Mouse (Mus musculus) hindbrain, embryonic 12.5 days (tissue): ENCODE measurements at regions not wholly inside any gene's neighbourhood (a gene's known extent, or its start where the extent isn't known, plus 50 kb on each side); places are given as distances from the start of the nearest gene placed in this dataset.

Experiments used
- ATAC-seq: fragments of 200-750 bp; cut with Nextera tagmentation; 2 replicates; pipeline ENCODE4 v1.8.0; 2017; ENCODE audit warnings: moderate TSS enrichment; ENCODE audit not compliant: low FRiP score
- H3K27ac ChIP-seq: fragments of 300-500 bp; sonication (generic); 2 replicates; pipeline ENCODE4 v1.5.1; 2016; ENCODE audit warnings: mild to moderate bottlenecking
- H3K27me3 ChIP-seq: fragments of 300-500 bp; sonication (generic); 2 replicates; pipeline ENCODE4 v1.6.1; 2016; ENCODE audit warnings: mild to moderate bottlenecking
- H3K36me3 ChIP-seq: fragments of 300-500 bp; sonication (generic); 2 replicates; pipeline ENCODE4 v1.6.1; 2016; ENCODE audit warnings: mild to moderate bottlenecking
- H3K4me1 ChIP-seq: fragments of 300-500 bp; sonication (generic); 2 replicates; pipeline ENCODE4 v1.6.1; 2016
- H3K4me2 ChIP-seq: fragments of 300-500 bp; sonication (generic); replicated peaks from 2 replicates; pipeline ENCODE4 v1.6.1; 2016; ENCODE audit warnings: mild to moderate bottlenecking
- H3K4me3 ChIP-seq: fragments of 300-500 bp; sonication (generic); 2 replicates; pipeline ENCODE4 v1.5.1; 2016; ENCODE audit warnings: mild to moderate bottlenecking
- H3K9ac ChIP-seq: fragments of 300-500 bp; sonication (generic); 2 replicates; pipeline ENCODE4 v1.6.1; 2016; ENCODE audit warnings: mild to moderate bottlenecking, moderate library complexity
- H3K9me3 ChIP-seq: fragments of 300-500 bp; sonication (generic); replicated peaks from 2 replicates; pipeline ENCODE4 v1.6.1; 2016; ENCODE audit warnings: mild to moderate bottlenecking
- WGBS: fragments of 180-500 bp; shearing (Covaris S2); methylation state at CpG from one replicate; pipeline ENCODE4 v1.1.7; 2016; 5-methylcytosine and 5-hydroxymethylcytosine counted together

DNA sequence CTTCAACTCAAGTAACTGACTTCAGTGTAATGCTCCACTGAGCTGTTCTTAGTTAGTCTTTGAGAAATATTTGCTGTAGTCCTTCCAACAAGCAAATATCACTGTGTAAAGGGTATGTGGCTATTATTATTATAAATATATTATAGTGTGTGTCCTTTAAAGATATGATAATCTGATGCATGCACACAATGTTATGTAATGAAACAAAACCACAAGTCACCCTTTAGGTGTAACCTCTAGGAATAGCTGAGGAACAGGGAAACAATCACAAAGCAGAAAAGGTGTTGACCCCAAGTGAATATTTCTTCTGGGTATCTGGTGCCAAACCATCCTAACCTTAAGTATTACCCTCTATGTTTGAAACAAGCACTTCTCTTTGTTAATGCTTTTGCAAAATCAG lies 603.6 kb upstream of the Arid1b start:
- ATAC-seq, result no peak
- no peaks in the 10 kb centered on the region for H3K4me1 ChIP-seq
- no peak overlapping the region for H3K4me2 ChIP-seq

GRCm38 (mm10) chr17:4391210-4391609 lies 602.9 kb upstream of the Arid1b start:
- H3K27ac ChIP-seq, result no peak overlapping the region
- no peaks in the 10 kb centered on the region for H3K36me3 ChIP-seq
- no peaks in the 10 kb centered on the region for H3K9me3 ChIP-seq
- H3K4me2 ChIP-seq, result no peak overlapping the region
- no peak overlapping the region for H3K9ac ChIP-seq
- H3K4me1 ChIP-seq, result no peaks in the 10 kb centered on the region
- no peak overlapping the region for H3K4me3 ChIP-seq
- ATAC-seq, result no peak
- 79% methylated on average over 1 of the region's 1 CpGs for WGBS
- H3K27me3 ChIP-seq, result no peaks in the 10 kb centered on the region

More for the DNA sequence above, 603.6 kb upstream of the Arid1b start:
- no peaks in the 10 kb centered on the region for H3K27me3 ChIP-seq
- no peak overlapping the region for H3K4me3 ChIP-seq
- no peaks in the 10 kb centered on the region for H3K9me3 ChIP-seq
- no peak overlapping the region for H3K27ac ChIP-seq
- H3K9ac ChIP-seq, result no peak overlapping the region
- H3K36me3 ChIP-seq, result no peaks in the 10 kb centered on the region

DNA sequence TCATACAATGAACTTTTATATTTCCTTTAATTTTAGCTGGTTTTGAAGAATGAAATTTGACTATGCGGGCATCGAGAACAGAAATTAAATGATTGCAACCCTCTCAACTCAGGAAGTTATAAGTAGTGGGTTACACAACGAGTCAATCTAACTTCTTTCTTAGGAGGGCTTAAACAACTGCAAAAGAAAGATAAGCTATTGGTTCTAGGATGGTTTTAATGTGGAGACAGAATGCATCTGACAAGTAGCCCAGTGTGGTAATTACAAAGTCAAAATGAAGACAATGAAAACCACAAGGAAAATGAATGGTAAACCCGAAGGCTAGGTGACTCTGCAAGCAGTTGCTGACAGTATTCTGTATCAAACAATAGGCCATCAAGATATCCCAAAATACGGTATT lies 598.0 kb upstream of the Arid1b start:
- no peak overlapping the region for H3K4me2 ChIP-seq
- no peaks in the 10 kb centered on the region for H3K4me1 ChIP-seq
- no peak overlapping the region for H3K9ac ChIP-seq
- H3K27me3 ChIP-seq, result no peaks in the 10 kb centered on the region
- H3K4me3 ChIP-seq, result no peak overlapping the region
- H3K27ac ChIP-seq, result no peak overlapping the region
- no peaks in the 10 kb centered on the region for H3K36me3 ChIP-seq
- ATAC-seq, result no peak
- no peaks in the 10 kb centered on the region for H3K9me3 ChIP-seq
- WGBS, result 91% methylated on average over 5 of the region's 5 CpGs

GRCm38 (mm10) chr17:4417686-4418085 lies 576.4 kb upstream of the Arid1b start:
- Histone ChIP-seq H3K27me3 (no peaks in the 10 kb centered on the region), H3K4me1 (no peaks in the 10 kb centered on the region), H3K9ac (no peak overlapping the region), H3K36me3 (no peaks in the 10 kb centered on the region), H3K4me2 (no peak overlapping the region), H3K9me3 (no peaks in the 10 kb centered on the region), H3K27ac (no peak overlapping the region), H3K4me3 (no peak overlapping the region)
- WGBS, result 91% methylated on average over 5 of the region's 5 CpGs
- no peak for ATAC-seq

- WGBS, result 67% methylated on average over 6 of the region's 6 CpGs
- Histone ChIP-seq H3K4me2 (no peak overlapping the region), H3K36me3 (no peaks in the 10 kb centered on the region), H3K9me3 (no peaks in the 10 kb centered on the region), H3K4me1 (no peaks in the 10 kb centered on the region), H3K9ac (no peak overlapping the region), H3K27ac (no peak overlapping the region), H3K27me3 (no peaks in the 10 kb centered on the region), H3K4me3 (no peak overlapping the region)
- ATAC-seq, result no peak
Observed at GRCm38 (mm10) chr17:4424451-4425168, 569.5 kb upstream of the Arid1b start.

GRCm38 (mm10) chr17:4425342-4425741 lies 568.8 kb upstream of the Arid1b start:
- no peak for ATAC-seq
- H3K4me3 ChIP-seq, result no peak overlapping the region
- no peak overlapping the region for H3K4me2 ChIP-seq
- H3K27ac ChIP-seq, result no peak overlapping the region
- WGBS, result 85% methylated on average over 2 of the region's 2 CpGs
- no peaks in the 10 kb centered on the region for H3K4me1 ChIP-seq
- H3K9me3 ChIP-seq, result no peaks in the 10 kb centered on the region
- H3K36me3 ChIP-seq, result no peaks in the 10 kb centered on the region
- H3K27me3 ChIP-seq, result no peaks in the 10 kb centered on the region
- H3K9ac ChIP-seq, result no peak overlapping the region

- H3K9me3 ChIP-seq, result no peaks in the 10 kb centered on the region
- H3K4me2 ChIP-seq, result no peak overlapping the region
- ATAC-seq, result no peak
- WGBS, result 69% methylated on average over 2 of the region's 2 CpGs
- no peaks in the 10 kb centered on the region for H3K4me1 ChIP-seq
- H3K4me3 ChIP-seq, result no peak overlapping the region
- no peak overlapping the region for H3K27ac ChIP-seq
- no peak overlapping the region for H3K9ac ChIP-seq
- no peaks in the 10 kb centered on the region for H3K36me3 ChIP-seq
- H3K27me3 ChIP-seq, result no peaks in the 10 kb centered on the region
Observed at GRCm38 (mm10) chr17:4429036-4429435, 565.1 kb upstream of the Arid1b start.

DNA sequence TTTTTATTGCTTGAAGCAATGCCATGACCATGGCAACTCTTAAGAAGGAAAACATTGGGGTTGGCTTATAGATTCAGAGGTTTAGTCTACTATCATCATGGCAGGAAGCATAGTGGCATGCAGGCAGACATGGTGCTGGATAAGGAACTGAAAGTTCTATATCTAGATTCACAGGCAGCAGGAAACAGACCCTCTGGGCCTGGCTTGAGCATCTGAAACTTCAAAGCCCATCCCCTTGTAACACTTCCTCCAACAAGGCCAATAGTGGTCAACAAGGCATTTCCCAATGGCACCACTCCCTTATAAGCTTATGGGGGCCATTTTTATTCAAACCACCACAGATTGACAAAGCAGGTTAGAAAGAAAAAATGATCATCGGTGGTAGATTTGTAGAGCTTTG lies 548.5 kb upstream of the Arid1b start:
- no peak overlapping the region for H3K4me2 ChIP-seq
- no peak overlapping the region for H3K9ac ChIP-seq
- no peak for ATAC-seq
- no peak overlapping the region for H3K27ac ChIP-seq
- WGBS, result 100% methylated on average over 1 of the region's 1 CpGs
- H3K4me3 ChIP-seq, result no peak overlapping the region
- no peaks in the 10 kb centered on the region for H3K9me3 ChIP-seq
- no peaks in the 10 kb centered on the region for H3K27me3 ChIP-seq
- H3K4me1 ChIP-seq, result no peaks in the 10 kb centered on the region
- H3K36me3 ChIP-seq, result no peaks in the 10 kb centered on the region

GRCm38 (mm10) chr17:4457491-4457890 lies 536.6 kb upstream of the Arid1b start:
- Histone ChIP-seq H3K4me3 (no peak overlapping the region), H3K27ac (no peak overlapping the region), H3K9me3 (no peaks in the 10 kb centered on the region), H3K36me3 (no peaks in the 10 kb centered on the region), H3K27me3 (no peaks in the 10 kb centered on the region), H3K9ac (no peak overlapping the region), H3K4me2 (no peak overlapping the region), H3K4me1 (no peaks in the 10 kb centered on the region)
- no peak for ATAC-seq
- 73% methylated on average over 1 of the region's 1 CpGs for WGBS

DNA sequence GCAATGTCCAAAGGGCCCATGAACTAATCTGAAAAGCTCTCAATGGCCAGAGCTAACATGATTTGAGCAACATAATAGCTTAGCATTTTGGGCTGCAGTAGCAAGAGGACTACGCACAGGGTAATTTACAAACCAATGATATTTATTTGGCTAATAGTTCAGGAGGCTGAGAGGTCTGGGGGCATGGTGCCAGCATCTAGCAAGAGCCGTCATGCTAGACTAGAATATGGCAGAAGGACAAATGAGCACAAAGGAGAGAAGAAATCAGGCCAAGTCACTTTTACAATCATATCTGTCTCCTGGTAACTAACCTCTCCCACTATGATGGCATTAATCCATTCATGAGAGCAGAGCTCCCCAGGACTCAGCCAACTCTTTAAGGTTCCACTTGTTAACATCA lies 532.6 kb upstream of the Arid1b start:
- Histone ChIP-seq H3K27me3 (no peaks in the 10 kb centered on the region), H3K4me3 (no peak overlapping the region), H3K9me3 (no peaks in the 10 kb centered on the region), H3K36me3 (no peaks in the 10 kb centered on the region), H3K9ac (no peak overlapping the region), H3K4me2 (no peak overlapping the region), H3K4me1 (no peaks in the 10 kb centered on the region), H3K27ac (no peak overlapping the region)
- WGBS, result 68% methylated on average over 2 of the region's 2 CpGs
- no peak for ATAC-seq

GRCm38 (mm10) chr17:4464286-4464880 lies 529.7 kb upstream of the Arid1b start:
- Histone ChIP-seq H3K4me3 (no peak overlapping the region), H3K4me2 (no peak overlapping the region), H3K9ac (no peak overlapping the region), H3K27me3 (no peaks in the 10 kb centered on the region), H3K27ac (no peak overlapping the region), H3K4me1 (no peaks in the 10 kb centered on the region), H3K9me3 (no peaks in the 10 kb centered on the region), H3K36me3 (no peaks in the 10 kb centered on the region)
- 71% methylated on average over 2 of the region's 2 CpGs for WGBS
- no peak for ATAC-seq

DNA sequence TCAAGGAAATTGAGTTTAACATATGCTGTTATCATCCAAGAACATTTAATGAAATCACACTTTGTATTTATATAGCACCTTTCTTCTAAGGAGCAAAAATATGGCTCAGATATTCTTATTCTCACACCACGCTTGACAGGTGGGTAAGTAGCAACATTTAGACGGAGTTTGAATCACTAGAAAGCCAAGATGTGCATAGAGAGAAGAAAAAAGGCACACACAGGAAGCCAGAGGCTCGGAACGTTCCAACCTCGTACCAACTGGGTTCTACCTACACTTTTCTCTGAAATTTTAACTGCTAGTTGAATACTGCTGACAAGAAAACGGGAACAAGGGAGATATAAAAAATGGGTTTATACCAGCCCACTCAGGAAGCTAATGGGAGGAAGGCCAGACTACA lies 528.4 kb upstream of the Arid1b start:
- WGBS, result 89% methylated on average over 6 of the region's 6 CpGs
- Histone ChIP-seq H3K9me3 (no peaks in the 10 kb centered on the region), H3K9ac (no peak overlapping the region), H3K4me1 (no peaks in the 10 kb centered on the region), H3K36me3 (no peaks in the 10 kb centered on the region), H3K4me2 (no peak overlapping the region), H3K27me3 (no peaks in the 10 kb centered on the region), H3K27ac (no peak overlapping the region), H3K4me3 (no peak overlapping the region)
- no peak for ATAC-seq

- 62% methylated on average over 5 of the region's 5 CpGs for WGBS
- Histone ChIP-seq H3K36me3 (no peaks in the 10 kb centered on the region), H3K9ac (no peak overlapping the region), H3K4me2 (no peak overlapping the region), H3K27me3 (no peaks in the 10 kb centered on the region), H3K4me3 (no peak overlapping the region), H3K27ac (no peak overlapping the region), H3K9me3 (no peaks in the 10 kb centered on the region), H3K4me1 (no peaks in the 10 kb centered on the region)
- ATAC-seq, result no peak
Observed at GRCm38 (mm10) chr17:4472412-4472811, 521.7 kb upstream of the Arid1b start.
